Mouse (Mus musculus): Measurements from ENCODE around the gene Nme6.

Nme6 gene

DNA sequence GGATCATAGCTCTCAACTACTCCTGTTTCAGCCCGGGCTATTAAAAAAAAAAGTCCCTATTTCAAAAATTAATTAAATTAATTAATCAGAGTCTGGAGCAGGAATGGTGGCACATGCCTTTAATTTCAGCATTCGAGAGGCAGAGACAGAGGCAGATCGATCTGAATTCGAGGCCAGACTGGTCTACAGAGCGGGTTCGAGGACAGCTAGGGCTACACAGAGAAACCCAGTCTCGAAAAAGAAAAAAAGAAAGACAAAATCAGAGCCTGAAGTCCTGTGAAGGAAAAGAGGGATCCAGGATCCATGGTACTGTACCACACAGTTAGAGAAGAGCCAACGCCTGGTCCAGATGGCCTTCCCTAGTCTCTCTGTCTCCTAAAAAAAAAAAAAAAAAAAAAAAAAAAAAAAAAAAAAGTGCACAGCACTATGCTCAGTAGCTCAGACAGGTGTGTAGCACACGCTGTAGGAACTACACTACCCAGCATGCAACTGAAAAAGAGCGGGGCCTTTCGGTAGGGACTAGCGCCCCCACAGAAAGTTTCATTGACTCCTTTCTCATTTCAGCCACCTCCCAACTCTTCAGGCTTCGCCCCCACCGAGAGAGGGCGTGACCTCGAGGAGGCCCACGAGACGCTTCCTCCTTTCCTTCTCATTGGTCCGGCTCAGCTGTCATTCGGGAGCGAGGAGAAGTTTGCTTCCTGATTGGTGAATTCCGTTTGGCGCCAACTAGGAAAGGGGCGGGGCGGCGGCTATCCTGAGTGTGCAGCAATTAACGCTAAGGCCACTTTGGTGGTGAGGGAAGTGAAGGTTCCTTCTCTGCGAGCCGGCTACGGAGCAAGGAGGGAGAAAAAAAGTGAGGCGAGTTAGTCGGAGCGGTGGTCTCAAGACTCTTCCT lies 42.5 kb downstream of the Nme6 start, which contains the start of gene Cdc25a:
Gene Cdc25a, plus strand, starts transcription at position 783 of the 895 bp plus-strand sequence.
- peak; percentile 99 for DNase-seq

DNA sequence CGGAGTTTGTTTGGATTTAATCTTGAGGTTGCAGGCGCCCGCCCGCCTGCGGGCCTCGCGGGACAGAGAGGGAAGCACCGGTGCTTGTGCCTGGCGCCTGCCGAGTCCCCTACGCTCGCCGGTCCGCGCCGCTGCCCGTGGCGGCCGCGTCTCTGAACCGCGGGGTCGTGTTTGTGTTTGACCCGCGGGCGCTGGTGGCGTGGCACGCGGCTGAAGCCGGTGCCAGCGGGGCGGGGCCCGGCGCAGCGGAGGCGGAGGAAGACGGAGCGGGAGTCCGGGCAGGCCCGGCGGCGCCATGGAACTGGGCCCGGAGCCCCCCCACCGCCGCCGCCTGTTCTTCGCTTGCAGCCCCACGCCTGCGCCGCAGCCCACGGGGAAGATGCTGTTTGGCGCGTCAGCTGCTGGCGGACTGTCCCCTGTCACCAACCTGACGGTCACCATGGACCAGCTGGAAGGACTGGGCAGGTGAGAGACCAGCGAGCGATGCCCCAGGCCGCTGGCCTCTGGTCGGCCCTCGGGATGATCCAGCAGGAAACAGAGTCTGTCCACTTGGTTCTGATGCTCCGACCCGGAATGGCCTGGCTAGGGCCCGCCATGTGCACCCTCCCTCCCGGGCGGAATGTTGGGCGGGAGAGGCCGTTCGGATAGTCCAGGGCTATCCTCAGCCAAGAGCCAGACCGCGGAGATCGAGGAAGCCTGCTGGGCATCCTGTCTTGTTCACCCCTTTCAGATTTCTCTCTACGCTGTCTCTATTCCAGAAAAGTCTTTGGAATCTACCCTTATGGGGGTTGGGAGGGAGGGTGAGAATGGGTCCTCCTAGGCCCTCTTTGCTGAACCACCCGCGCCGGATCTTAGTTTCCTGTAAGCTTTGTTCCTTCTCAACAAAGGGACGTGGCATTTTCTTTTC lies 43.4 kb downstream of the Nme6 start:
- peak; percentile 88 to 91 for DNase-seq

DNA sequence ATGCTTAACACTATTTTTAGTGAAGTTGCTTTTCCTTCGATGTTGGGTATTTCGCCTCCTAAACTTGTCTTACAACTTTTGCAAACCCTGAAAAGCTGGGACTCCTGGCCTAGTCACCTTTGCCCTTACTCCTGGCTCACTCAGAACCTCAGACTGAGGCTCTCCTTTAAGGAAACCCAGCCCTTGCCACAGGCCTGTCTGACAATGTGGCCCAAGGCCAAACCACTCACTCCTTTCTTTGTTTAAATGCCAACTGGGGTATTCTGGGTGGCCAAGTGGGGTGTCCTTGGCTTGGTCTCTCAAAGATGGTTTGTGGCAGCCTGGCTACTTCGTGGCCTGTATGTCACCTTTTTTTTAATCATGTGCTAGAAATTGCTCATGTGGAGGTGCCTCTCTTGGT lies 44.2 kb downstream of the Nme6 start:
- DNase-seq, result peak; percentile 57 to 64

DNA sequence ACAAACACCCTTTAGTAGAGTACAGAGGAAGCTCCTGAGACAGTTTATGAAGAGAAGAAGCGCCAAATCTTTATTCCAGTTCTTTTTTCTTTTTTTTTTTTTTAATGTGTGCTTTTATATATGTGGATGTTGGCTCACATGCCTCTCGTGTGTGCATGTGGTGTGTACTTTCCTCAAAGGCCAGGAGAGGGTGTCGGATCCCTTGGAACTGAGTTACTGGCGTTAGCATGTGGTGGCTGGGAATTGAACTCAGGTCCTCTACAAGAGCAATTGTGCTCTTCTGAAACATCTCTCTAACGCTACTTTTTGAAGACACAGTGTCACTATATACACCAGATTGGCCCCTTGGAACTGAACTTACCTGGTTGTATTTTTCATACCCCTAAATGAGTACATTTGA lies 45.1 kb downstream of the Nme6 start:
- no peak for DNase-seq

DNA sequence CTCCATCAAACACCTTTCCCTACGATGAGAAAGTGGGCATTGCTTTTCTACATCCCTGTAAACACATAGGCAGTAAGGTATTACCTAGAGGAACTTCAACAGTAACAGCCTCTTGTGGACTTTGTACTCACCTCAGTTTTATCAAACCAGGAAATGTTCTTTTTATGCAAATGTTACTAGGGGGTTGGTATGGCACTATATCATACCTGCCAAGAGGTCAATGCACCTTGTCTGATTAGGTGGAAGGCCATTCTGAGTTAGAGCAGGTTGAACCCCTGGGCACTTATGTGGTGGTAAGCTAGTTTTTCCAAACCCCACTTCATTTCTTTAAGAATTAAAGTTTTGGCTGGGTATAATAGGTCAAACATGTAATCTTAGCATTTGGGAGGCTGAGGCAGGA lies 46.8 kb downstream of the Nme6 start:
- no peak for DNase-seq

DNA sequence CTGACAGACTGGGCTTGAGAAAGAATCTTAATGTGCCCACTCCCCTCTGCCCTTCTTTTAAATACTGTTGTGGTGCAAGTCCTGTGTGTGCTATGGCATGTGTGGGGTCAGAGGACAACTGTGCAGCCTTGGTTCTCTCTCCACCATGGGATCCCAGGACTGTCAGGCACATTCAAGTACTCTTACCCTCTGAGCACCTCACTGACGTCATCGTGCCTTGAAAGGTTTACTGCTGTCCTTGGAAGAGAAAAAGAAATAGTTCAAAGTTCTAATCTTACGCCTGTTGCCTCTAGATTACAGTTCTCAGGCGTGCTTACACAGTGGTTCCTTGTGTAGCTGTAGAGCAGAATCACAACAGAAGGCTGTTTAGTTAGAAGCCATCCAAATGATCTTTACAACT lies 53.7 kb downstream of the Nme6 start:
- DNase-seq, result no peak

DNA sequence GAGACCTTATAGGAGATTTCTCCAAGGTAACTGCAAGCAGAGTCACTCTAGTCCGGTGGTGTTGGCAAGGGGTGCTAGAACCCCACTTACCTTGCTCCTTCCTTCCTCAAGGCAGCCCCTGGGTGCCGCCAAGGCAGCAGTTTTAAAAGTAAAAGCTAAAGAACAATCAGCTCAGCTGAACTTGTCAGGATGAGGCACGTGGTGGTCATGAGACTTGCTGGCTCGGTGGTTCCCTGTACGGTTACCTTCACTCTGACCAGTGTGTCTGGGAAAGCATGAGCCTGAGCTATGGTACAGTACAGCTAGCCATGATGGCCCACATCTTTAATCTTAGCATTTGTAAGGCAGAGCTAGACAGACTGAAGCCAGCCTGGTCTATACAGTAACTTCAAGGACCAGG lies 54.8 kb downstream of the Nme6 start:
- DNase-seq, result no peak

DNA sequence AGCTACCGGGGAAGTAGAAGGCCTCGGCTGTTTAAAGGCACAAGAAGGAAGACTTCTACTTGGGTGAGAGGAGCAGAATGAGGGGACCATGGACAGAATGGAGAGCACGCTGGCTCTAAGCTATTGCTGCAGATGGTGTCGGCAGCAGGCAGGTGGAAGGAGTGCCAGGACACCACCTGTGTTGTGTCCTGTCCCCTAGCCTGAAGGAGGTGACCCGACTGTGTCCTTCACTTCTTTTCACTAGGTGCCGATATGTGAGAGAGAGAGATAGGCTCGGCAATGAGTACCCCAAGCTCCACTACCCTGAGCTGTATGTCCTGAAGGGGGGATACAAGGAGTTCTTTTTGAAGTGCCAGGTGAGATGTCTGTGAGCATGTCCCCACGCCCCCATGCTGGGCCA lies 59.0 kb downstream of the Nme6 start:
- DNase-seq, result peak; percentile 28 to 47

Measured in cerebellum, postnatal 10 days (tissue).